Mouse (Mus musculus) frontal cortex, postnatal 36 days (tissue): ENCODE measurements at regions not wholly inside any gene's neighbourhood (a gene's known extent, or its start where the extent isn't known, plus 50 kb on each side); places are given as distances from the start of the nearest gene placed in this dataset.

Experiments used
- DNase-seq, 2 experiments: peaks; one replicate each; pipeline ENCODE4 v3.0.0; 2022; ENCODE audit warnings: low spot score in 2 of 2

DNA sequence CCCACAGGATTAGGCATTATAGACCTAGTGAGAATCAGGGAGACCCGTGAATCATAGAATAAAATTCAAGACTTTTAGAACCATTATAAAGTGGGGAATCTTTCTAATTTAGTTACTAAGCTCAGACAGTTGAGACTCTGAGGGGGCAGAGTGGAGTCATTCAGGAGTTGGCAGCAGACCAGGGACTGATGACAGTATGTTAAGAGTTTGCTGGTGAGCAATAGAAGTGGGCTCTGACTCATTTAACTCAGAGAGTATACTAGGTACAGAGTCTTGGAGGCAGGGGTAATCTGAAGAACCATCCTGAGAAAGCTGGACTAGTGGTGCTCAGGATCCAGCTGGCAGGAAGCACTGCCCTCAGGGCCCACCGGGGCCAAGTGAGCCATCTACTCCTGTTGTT, 184.9 kb upstream of the Npy start:
- peak; percentile 61 to 67 for DNase-seq

DNA sequence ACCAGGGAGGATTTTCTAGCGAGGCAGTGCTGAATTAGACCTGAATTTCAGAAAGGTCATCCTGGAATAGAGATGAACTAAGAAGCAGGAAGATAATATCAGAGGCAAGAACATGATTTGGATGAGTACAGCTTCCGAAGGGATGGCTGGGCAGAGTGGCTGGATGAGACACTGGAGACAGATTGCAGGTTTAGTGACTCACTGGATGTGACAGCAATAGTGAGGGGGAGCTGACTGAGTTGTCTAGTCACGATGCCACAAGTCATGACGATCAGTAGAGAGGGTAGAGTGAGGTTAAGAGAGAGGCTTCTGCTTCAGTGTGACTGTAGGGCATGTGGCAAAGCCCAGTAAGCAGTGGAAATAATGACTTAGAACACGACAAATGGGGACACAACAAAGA, 181.3 kb upstream of the Npy start:
- DNase-seq = peak; percentile 14 to 17

DNA sequence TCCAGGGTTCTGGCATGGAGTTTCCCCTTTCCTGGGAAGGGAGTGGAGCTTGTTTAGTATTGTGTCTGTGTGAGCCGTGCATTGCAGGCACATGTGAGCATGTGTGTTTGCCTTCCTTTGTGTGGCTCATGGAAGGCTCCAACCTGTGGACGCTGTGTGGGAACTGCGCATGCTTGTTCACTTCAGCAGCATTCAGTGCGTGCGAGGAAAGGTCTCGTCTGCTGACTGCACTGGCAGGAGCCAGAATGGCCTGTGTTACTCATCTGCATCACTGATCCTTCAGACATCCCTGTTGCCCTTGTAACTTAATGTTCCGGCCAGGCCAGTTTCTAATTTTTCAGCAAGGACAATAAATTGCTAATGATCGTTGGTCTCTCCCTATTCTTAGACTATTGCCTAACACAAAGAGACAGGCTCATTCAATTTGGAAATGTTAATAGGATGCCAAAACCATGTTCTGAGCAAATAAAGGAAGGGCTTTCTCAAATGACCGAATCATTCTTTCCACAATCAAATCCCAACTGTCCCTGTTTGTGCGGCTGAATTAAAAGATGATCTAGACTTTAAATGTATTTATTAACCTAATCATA, 167.9 kb upstream of the Npy start:
- DNase-seq = no peak

DNA sequence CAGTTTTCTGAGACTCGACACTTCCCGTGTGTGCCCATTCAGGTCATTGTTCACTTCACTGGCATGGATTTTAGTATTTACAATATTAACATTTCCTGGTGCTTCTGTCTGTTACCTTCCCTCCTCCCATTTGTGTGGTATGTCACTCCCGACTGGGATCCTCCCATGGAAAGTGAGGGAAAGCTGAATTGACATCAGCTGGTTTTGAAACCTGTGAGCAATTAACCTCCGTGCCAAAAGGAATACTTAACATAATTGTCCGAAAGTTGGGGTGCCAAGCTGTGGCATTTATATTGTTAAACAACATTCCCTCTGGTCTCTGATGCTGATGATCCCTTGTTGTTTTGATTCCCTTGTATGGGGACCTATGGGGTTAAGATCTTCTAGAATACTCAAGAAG, 167.3 kb upstream of the Npy start:
- DNase-seq = no peak

DNA sequence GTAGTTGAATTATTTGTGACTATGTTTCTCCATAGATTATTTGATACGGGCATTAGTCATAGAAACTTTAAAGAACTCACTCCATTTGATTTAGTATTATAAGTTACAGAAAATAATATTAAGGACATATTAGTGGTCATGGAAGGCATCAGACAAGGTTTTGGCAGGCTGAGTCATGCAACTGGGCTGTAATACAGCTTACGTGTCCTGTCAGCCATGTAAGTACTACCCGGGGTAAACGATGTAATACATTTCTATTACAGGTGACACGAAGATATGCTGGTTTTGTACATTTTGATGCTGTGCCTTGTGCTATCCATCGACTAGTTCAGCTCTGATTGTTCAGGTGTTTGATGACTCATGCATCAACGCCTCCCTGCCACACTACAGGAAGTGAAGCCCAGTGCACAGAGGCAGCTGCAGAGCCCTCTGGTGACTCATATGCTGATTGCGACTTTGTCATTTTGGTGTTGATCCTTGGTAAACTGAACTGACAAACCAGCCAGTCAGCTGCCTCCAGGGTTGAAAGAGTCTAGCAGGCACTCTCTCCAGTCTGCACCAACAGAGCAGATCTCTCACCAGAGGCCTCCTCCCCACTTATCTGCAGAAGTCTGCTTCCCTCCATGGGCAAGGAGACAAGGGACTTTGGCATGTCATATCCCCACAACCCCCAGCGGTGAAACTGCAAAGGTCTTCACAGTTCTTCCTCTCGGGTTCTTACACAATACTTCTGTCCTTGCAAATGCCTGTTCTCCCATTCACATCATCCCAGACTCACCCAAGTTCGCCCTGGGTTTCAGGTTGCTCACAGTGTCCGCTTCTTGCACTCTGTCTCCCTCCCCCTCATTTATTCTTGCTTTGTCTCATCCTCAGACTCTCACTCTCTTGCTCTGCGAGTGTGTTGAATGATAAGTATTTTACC, 165.9 kb upstream of the Npy start:
- peak in 1 of 2 experiments; percentile 18 for DNase-seq

DNA sequence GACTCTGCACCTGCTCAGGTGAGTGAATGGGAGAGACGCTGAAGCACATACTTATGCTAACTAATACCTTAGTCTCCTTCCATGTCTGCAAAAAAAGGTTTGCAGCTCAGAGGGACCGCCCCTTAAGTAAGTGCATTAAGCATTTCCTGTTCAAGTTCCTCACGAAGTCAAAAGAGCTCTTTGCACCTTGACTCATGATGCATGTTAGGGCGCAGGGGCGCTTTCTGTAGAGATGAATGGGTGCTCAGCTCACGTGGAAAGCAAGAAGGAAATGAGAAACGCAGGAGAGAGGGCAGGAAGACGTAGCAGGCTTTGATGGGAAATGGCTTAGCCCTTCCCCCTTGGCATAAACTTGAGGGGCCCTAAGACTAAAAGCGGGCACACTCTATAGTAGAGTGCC, 164.5 kb upstream of the Npy start:
- DNase-seq = no peak

DNA sequence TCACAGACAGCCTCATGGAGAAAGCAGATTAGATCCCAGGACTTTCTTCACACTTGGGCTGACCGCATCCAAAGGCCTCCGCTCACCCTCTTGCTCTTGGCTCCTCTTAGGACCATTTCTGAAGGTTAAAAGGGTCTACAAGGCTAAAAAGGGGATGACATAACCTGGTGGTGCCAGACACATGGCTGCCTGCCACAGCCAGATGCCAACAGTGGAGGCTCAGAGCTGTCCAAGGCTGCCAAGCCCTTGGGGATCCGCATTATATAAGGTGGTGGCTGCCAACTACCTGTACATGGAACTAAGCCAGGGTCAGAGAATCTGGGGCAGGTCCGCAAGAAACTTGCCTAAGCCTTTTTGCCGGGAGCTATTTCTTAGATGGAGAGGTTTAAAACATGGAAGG, 151.5 kb upstream of the Npy start:
- DNase-seq = no peak

DNA sequence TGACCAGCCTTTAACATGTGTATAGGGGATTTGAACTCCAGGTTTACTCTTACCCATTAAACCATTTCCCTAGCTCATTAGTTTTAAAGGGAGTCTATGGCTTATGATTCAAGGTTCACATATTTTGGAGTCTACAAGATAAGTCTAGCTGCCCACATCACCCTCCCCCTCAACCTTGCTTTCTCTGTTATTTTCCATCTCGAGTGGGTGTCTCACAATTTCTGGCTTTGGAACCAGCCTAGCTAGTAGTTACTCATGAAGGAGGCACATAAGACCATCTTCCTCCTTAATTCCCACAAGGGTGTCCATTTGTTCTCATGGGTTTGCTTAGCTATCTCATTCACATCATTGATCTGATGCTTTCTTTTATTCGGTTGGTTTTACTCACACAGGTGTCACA, 150.6 kb upstream of the Npy start:
- no peak for DNase-seq

DNA sequence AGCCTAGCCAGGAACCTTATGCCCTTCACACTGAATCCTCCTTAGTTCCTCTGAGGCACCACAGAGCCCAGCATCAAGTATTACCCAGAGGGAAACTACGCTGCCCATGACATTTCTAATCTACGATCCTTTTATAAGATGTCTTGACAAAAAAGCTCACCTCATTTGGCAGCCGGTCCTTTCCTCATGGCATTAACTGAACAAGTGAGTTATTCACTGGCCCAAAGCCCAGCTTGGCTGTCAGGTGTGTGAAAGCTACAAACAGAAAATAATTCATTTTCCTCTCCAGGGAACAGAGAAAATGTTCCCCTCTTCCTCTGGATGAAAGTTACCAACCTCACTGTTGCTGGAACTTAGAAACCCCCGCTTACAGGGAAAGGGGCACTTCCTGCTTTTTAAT, 135.7 kb upstream of the Npy start:
- DNase-seq = no peak

DNA sequence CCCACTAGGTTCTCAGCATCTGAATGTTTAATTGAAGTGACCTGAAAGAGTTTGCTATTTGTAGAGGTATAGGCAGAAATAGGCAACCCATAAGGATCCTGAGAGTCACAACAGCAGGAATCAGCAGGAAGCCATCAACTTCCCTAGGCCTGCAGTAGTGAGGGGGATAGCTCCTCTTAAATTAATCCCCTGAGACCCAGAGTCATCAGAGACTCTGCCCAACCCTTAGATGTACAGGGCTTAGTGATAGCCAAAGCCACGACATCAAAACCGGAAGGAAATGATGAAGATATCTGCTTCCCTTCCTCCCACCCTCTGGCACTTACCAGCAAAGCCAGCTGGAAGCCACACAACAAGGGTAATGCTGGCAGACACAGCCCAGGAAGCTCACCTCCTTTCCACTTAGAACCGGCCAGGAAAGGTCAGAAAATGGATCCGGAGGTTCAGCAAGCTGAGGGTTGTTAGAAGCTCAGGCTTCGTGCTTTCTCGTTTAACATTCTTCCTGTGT, 130.4 kb upstream of the Npy start:
- DNase-seq = no peak

DNA sequence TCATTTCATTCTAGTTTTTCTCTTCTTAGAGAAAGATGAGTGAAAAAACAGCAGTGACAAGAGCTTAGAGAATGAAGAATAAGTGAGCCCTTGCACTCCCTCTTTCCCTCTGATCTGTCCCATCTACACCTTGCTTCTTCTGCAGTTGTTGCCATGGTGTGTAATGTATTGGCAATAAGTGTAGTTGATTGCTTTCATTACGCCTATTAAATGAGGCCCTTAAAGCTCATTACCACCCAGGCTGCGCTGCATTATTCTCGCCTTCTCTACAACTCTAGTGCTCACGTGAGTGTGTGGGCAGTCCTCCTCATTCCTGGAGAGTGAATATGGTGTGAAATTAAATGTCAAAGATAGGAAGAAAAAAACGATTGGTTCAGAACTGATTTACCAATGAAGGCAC, 127.7 kb upstream of the Npy start:
- peak in 1 of 2 experiments; percentile 13 for DNase-seq

DNA sequence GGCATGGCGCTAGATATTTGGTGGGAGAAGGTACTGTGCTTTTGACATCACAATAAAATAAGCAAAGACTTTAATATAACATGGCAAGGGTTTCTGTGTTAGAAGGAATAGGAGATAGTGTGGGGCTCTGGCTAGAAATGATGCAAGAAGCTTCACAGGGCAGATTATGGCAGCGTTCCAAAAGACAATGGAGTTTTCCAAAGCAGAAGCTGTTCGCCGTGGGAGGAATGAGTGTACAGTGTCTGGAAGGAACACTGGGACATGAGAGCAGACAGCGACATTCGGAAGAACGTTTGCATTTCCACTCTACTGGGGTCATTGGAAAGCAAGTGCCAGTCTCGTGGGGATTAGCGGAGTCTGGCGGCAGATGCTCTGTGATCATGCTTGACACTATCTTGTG, 125.5 kb upstream of the Npy start:
- DNase-seq = peak; percentile 15 to 51

DNA sequence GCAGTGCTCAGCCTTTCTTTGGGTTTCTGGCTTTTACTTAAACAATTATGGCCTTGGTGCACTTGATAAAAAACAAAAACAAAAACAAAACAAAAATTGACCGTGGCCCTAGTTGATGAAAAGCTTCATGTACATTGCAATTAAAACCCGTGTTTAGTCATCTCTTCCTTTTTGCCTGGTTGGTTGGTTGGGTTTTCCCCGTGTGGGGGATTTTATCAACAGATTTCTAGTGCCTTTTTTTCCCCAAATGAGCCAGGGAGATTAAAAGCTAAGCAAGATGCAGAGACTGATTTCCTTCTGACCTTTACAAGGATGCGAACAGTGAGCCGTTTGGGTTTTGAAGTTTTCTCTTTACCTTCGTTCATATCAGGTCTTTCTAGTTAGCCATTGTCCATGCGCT, 121.1 kb upstream of the Npy start:
- DNase-seq = no peak

DNA sequence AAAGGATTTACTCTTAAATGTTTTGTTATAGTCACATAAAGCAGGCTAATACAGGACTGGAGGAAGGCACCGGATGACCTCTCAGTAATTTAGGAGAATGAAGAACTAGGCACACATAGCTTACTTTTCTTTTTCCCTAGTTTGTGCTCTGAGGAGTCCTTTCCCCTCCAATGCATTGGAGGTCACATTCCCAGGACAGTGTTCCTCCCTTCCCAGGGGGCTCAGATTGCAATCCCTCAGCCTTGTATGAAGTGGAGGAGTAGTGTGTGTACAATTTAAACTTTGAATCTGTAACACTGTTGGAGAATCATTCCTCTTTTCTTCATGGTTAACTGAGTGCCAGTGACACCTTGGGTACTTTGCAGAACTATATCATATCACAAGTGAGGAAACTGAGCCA, 109.5 kb upstream of the Npy start:
- DNase-seq = no peak

DNA sequence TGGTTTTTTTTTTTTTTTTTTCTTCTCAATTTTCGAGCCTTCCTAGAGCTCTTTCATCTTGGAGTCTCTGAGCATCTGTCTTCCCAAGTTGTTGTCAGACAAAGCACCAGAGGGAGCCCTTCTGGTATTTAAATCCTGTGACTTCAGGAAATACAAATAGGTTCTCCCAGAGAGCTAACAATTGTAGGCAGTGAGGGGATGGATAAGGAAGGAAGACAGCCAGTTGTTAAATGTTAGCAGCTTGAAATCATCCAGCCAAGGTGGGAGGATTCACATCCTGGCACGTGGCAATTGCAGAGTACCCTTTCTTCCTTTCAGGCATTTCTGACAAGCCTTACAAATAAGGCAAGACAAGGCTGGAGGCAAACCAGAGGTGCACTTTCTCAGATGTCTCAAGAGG, 106.0 kb upstream of the Npy start:
- peak; percentile 23 to 65 for DNase-seq

DNA sequence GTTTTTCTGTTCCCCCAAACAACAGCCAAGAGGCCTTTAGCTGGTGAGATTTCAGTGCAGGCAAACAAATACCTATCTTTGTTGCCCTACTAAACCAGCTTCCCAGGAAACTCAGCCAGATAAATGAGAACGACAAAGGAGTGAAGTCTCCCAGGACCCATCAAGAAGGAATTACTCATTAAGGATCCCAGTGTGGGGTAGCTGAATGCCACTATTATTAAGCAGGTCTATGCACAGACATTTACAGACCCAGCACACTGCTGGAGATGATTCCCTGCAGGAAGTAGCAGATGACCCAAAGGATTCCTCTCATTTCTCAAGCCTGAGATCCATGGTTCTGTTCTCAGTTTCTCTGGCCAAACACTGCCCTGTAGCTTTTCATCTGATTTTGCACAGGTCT, 105.6 kb upstream of the Npy start:
- no peak for DNase-seq

DNA sequence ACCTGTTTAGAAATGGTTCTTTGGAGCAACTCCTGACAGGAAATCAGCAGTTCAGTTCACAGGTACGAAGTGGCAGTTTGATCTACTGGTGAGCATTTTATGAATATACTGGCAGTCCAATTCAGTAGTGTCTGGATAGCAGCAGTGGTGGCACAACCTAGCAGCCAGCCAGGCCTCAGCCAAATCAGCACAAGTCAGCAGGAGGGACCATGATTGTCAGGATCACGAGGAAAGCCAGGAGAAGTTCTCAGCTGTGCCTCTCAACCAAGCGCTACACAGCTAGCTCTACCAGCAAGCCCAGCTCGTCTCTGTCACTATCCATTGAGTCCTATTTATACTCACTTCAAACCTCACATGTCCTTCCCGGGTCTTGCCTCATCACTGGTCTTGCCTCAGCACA, 89.3 kb upstream of the Npy start:
- no peak for DNase-seq

DNA sequence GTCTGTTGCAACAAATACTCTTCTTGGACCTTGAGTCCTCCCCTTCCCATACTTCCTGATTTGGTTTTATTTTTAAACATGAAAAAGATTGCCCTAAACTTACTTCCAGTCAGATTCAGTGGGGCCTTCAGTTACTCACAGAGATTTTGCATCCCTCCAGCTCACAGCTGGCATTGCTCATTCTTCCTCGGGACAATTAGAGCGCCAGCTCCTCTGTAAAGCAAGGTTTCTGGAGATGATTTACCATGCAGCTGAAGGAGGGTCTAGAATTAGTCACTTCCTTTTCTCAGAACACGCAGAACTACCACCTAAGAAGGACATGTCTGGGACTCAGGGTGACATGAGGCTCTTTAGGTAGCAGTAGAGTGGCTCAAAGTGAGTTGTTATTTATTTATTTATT, 79.4 kb upstream of the Npy start:
- DNase-seq = no peak

DNA sequence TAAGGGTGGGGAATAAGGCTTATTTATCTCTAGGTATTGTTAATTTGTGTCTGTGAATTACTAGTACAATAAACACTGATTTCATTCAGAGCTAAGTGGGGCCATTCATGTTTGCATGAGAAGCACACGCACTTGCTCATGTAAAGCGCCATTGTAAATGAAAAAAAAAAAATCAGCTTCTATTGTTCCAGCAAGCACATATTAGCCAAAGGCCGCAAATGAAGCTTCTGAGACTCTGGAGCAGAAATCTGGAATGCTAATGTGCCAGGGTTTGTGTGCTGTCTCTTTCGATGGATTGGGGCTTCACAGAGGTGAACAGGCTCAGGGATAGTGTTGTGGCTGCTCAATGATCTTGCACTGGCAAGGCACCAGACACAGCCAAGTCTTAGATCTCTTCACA, 77.2 kb upstream of the Npy start:
- DNase-seq = no peak

DNA sequence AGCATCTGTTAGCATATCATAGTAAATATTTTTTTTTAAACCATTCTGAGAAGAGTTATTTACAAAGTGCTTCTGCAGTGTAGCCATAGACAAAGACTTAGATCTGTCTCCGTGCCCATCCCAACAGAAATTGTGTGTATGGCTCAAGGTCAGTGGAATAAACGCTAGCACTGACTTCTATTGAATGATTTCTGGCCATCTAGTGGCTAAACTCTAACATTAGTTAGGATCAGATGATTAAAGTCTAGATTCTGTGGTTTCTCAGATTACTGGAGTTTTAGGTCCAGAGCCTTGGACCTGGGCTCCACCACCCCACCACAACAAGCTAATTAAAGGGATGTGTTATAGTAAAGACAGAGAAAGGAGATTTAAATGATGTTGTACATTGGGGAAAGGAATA, 72.0 kb upstream of the Npy start:
- no peak for DNase-seq

DNA sequence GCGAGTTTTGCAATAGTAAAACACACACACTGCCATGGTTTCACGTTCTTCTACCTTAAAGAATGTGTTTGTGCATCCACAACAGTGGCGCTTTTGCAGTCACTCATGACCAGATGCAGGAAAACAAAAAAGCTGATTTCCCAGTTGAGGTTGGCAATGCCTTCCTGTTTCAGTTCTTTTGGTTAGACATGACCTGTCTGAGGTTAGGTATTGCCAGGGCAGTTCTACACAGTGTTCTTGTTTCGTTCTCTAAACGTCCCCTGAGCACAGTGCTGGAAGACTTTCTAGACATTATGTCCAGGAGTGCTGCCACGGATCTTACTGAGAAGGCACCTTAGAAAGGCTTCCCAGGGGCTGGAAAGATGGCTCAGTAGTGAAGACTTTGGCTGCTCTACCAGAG, 62.9 kb upstream of the Npy start:
- DNase-seq = no peak

DNA sequence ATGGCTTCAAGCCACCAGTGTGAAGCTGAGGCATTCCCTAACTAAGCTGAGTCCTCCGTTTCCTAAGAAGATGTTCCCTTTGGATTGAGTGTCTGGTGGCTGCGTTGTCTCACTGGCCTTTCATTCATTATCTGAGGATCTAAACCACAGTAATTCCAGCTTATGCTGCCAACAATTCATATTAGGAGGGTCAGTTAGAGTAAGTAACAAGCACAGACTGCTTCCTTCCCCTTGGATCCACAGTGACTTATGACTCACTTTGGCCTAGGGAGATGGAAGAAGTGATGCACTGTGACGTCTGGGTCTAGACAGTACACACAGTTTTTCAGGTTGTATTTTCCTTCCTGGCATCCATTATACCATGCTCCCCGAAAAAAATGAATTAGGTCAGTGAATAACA, 57.8 kb upstream of the Npy start:
- DNase-seq = no peak
